Comparison of ENCODE assay signal across 12 mouse cellular contexts in the genomic region with DNA sequence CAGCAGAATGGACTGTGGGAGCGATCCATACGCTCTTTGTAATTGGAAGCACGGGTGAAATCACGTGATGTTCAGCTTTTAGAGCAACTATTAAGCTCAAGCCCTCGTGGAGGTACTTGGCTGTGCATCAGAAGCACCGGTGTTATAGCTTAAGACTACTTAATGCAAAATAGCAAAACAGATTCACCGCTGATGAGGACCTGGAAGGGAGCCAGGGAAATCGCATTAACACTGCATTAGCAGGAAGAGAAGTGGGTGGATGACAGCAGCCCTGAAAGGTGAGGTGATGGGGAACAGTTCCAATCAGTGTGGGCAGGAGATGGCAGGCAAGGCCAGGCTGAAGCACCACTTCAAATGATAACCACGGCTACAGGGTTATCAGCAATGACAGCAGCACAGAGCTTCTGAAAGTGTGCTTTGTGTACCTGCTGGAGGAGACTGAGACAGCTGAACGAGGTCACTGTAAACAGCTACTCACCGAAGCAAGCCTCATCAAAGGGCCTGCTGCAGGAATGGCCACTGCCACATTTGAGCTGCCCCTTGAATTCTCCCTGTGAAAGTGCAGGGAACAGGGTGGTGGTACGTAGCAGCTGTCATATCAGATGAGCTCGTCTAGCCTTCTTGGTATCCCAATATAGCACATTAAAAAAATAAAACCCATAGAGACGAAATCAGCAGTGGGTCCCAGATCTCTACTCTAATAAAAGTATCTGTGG. TPM values are rescaled to one million over a fixed set of nuclear protein-coding genes. Genes with fewer than 3 reads are reported as not detected.
DNase-seq lines count a peak whose midpoint lies in the region; ATAC-seq lines count a peak whose summit lies in the region.
"Had no signal": no experiment of that assay in that cellular context is flagged by ENCODE, and none has a peak within 500 bp of the region (broad histone marks: within the 10 kb centered on the region; RNA-seq: fewer than 3 reads in every experiment).

No protein-coding gene starts in this region.

- 0 out of 2 replicates have a peak overlapping the region, but pooled peaks have one; percentile 1 for H3K4me3 ChIP-seq in heart, embryonic 10.5 days
- H3K4me3 ChIP-seq in hindbrain, embryonic 14.5 days (replicated peaks; ENCODE audit: low read length) = no peak overlapping the region
- H3K4me3 ChIP-seq in liver, embryonic 12.5 days = no peak overlapping the region
- H3K4me3 ChIP-seq: liver, embryonic 13.5 days had no signal

- intact Hi-C loops in heart, postnatal 14 days (cut with DNase I) = no loop called here

- WGBS in heart, embryonic 10.5 days = 37% methylated on average over 14 of the region's 14 CpGs
- 58% methylated on average over 14 of the region's 14 CpGs for WGBS in hindbrain, embryonic 14.5 days
- WGBS in liver, embryonic 12.5 days (ENCODE audit: insufficient replicate concordance) = 47% methylated on average over 14 of the region's 14 CpGs

- H3K36me3 ChIP-seq in heart, embryonic 10.5 days = no peaks in the 10 kb centered on the region
- H3K36me3 ChIP-seq in hindbrain, embryonic 14.5 days (replicated peaks; ENCODE audit: control insufficient read depth, insufficient read depth) = no peaks in the 10 kb centered on the region
- no peaks in the 10 kb centered on the region for H3K36me3 ChIP-seq in liver, embryonic 12.5 days
- H3K36me3 ChIP-seq: liver, embryonic 13.5 days had no signal

- no peaks in the 10 kb centered on the region for H3K9me3 ChIP-seq in heart, embryonic 10.5 days
- H3K9me3 ChIP-seq in hindbrain, embryonic 14.5 days (ENCODE audit: control insufficient read depth, low read length) = no peaks in the 10 kb centered on the region
- H3K9me3 ChIP-seq in liver, embryonic 12.5 days (replicated peaks) = no peaks in the 10 kb centered on the region
- H3K9me3 ChIP-seq: liver, embryonic 13.5 days had no signal

- DNase-seq in heart, embryonic 10.5 days (ENCODE audit: low spot score) = peak; percentile 88
- no peak for DNase-seq in heart, postnatal 14 days
- DNase-seq in retina, adult 2 months (ENCODE audit: low read depth, low spot score) = peak; percentile 92
- no peak for DNase-seq in retina, embryonic 14.5 days (ENCODE audit: low spot score)
- DNase-seq in hindbrain, embryonic 14.5 days (ENCODE audit: low spot score) = peak; percentile 53
- no peak for DNase-seq in adipocyte (ENCODE audit: low spot score)
- DNase-seq in ovary, postnatal 14 days (ENCODE audit: low spot score) = no peak
- DNase-seq: kidney, adult 9 months; liver, embryonic 13.5 days; thymus, postnatal 25 days had no signal

- H3K27ac ChIP-seq in heart, embryonic 10.5 days = peak overlapping the region; percentile 22; the same call in 1 of the 2 replicates
- H3K27ac ChIP-seq in hindbrain, embryonic 14.5 days = peak overlapping the region; percentile 54
- H3K27ac ChIP-seq in liver, embryonic 12.5 days = no peak overlapping the region
- H3K27ac ChIP-seq: liver, embryonic 13.5 days had no signal

- no peak overlapping the region for H3K9ac ChIP-seq in hindbrain, embryonic 14.5 days
- H3K9ac ChIP-seq in liver, embryonic 12.5 days = no peak overlapping the region
- H3K9ac ChIP-seq: liver, embryonic 13.5 days had no signal

- no peak overlapping the region for H3K4me2 ChIP-seq in hindbrain, embryonic 14.5 days (replicated peaks)
- no peak overlapping the region for H3K4me2 ChIP-seq in liver, embryonic 12.5 days
- H3K4me2 ChIP-seq: liver, embryonic 13.5 days had no signal

- H3K4me1 ChIP-seq in heart, embryonic 10.5 days = peaks cover 18% of the 10 kb centered on the region
- 0 out of 2 replicates have a peak, but pooled peaks cover 9% of the 10 kb centered on the region for H3K4me1 ChIP-seq in hindbrain, embryonic 14.5 days (replicated peaks; ENCODE audit: control insufficient read depth, insufficient read depth, low read length)
- no peaks in the 10 kb centered on the region for H3K4me1 ChIP-seq in liver, embryonic 12.5 days
- H3K4me1 ChIP-seq: liver, embryonic 13.5 days had no signal

- no peaks in the 10 kb centered on the region for H3K27me3 ChIP-seq in heart, embryonic 10.5 days (ENCODE audit: insufficient read depth, poor library complexity, severe bottlenecking)
- H3K27me3 ChIP-seq in hindbrain, embryonic 14.5 days (ENCODE audit: control insufficient read depth, insufficient read depth, low read length) = no peaks in the 10 kb centered on the region
- H3K27me3 ChIP-seq in liver, embryonic 12.5 days (replicated peaks) = no peaks in the 10 kb centered on the region
- H3K27me3 ChIP-seq: liver, embryonic 13.5 days had no signal

- peak; percentile 67 for ATAC-seq in hindbrain, embryonic 14.5 days (ENCODE audit: low FRiP score)
- no peak for ATAC-seq in liver, embryonic 12.5 days
- ATAC-seq: CD4-positive, CD25-positive, alpha-beta regulatory T cell, adult 4 months had no signal

RNA-seq across cellular contexts. Expression of a gene that starts 20.1 kb away (rescaled TPM):
- not detected in 2 replicates for polyA plus RNA-seq in heart, embryonic 10.5 days (2016; fragmentation: Nextera tagmentation; extraction: Ambion mirVana)
- not detected for total RNA-seq in heart, postnatal 14 days (2021)
- polyA plus RNA-seq in hindbrain, embryonic 14.5 days (2014; fragmentation: Nextera tagmentation; extraction: Ambion mirVana) = 0.20 and 0.41 TPM in 2 replicates
- polyA plus RNA-seq in liver, embryonic 12.5 days (2016; fragmentation: Nextera tagmentation; extraction: Ambion mirVana) = not detected in 2 replicates
- polyA plus RNA-seq: CD4-positive, CD25-positive, alpha-beta regulatory T cell, adult 4 months; liver, embryonic 13.5 days had no signal

Comparison
In these comparisons a context has a peak if more than half of its experiments do, and no peak if none do; other contexts are left out.
1. DNase-seq: peak in heart, embryonic 10.5 days (single experiment), retina, adult 2 months (single experiment) and hindbrain, embryonic 14.5 days (single experiment); none in heart, postnatal 14 days (0 of 2), retina, embryonic 14.5 days (single experiment), adipocyte (single experiment) and ovary, postnatal 14 days (single experiment).